In genomic region chr15:102451666-102452430, GRCm38 (mm10) we compare ENCODE assay signal across 16 mouse cellular contexts. TPM values are rescaled to one million over a fixed set of nuclear protein-coding genes. Genes with fewer than 3 reads are reported as not detected.
A peak's percentile ranks its signal among the peaks of the same experiment; 100 is the strongest.
DNase-seq lines count a peak whose midpoint lies in the region; ATAC-seq and TF ChIP-seq lines count a peak whose summit lies in the region.
"Had no signal": no experiment of that assay in that cellular context is flagged by ENCODE, and none has a peak within 500 bp of the region (broad histone marks: within the 10 kb centered on the region; RNA-seq: fewer than 3 reads in every experiment).

No protein-coding gene starts in this region.

- no peak overlapping the region for H3K9ac ChIP-seq in lung, postnatal 0 days (replicated peaks; ENCODE audit: low read depth)
- H3K9ac ChIP-seq: heart, embryonic 13.5 days; liver, embryonic 14.5 days had no signal

- no peaks in the 10 kb centered on the region for H3K27me3 ChIP-seq in lung, postnatal 0 days (replicated peaks; ENCODE audit: insufficient read depth, low read length)
- H3K27me3 ChIP-seq: heart, embryonic 13.5 days had no signal

- H3K4me2 ChIP-seq in lung, postnatal 0 days (replicated peaks; ENCODE audit: low read depth, low read length), result peak overlapping the region; percentile 35
- H3K4me2 ChIP-seq: heart, embryonic 13.5 days had no signal

- ATAC-seq in lung, postnatal 0 days, result peak; percentile 87
- ATAC-seq in erythroid progenitor cell, adult 5-6 weeks (replicated peaks; ENCODE audit: low FRiP score, poor library complexity, severe bottlenecking), result no peak
- ATAC-seq in megakaryocyte progenitor cell, adult 5-6 weeks (replicated peaks; ENCODE audit: poor library complexity), result no peak

- H3K27ac ChIP-seq in lung, postnatal 0 days (ENCODE audit: low read length), result peak overlapping the region; percentile 45; the same call in 1 of the 2 replicates
- H3K27ac ChIP-seq: embryonic facial prominence, embryonic 10.5 days; heart, embryonic 13.5 days; liver, embryonic 14.5 days had no signal

- H3K9me3 ChIP-seq in lung, postnatal 0 days (ENCODE audit: low read length), result no peaks in the 10 kb centered on the region
- H3K9me3 ChIP-seq: embryonic facial prominence, embryonic 10.5 days; heart, embryonic 13.5 days had no signal

- TF ChIP-seq CTCF in lung, postnatal 0 days (IDR thresholded peaks at IDR 0.05), result no peak

- TF ChIP-seq EP300 in lung, postnatal 0 days (IDR thresholded peaks at IDR 0.05), result no peak

- H3K4me3 ChIP-seq in lung, postnatal 0 days (ENCODE audit: low read depth, low read length), result no peak overlapping the region
- H3K4me3 ChIP-seq: embryonic facial prominence, embryonic 10.5 days; heart, embryonic 13.5 days; myocyte had no signal

- WGBS in lung, postnatal 0 days, result 60% methylated on average over 26 of the region's 26 CpGs

- no peaks in the 10 kb centered on the region for H3K36me3 ChIP-seq in lung, postnatal 0 days (ENCODE audit: insufficient read depth, low read length)
- H3K36me3 ChIP-seq: embryonic facial prominence, embryonic 10.5 days; heart, embryonic 13.5 days had no signal

- peak; percentile 43 to 57 for DNase-seq in lung, adult 18-20 months
- no peak for DNase-seq in lung, postnatal 14 days
- peak; percentile 56 for DNase-seq in ZHBTc4 (ENCODE audit: low read depth, low spot score)
- peak; percentile 79 for DNase-seq in lung, postnatal 0 days (ENCODE audit: low spot score)
- DNase-seq in cerebellum, adult 11-12 months, result no peak
- DNase-seq: cerebellum, adult 9-10 months had no signal

- H3K4me1 ChIP-seq in lung, postnatal 0 days (ENCODE audit: insufficient read depth, low read depth, low read length), result no peaks in the 10 kb centered on the region; the same call in 1 of the 2 replicates
- H3K4me1 ChIP-seq: heart, embryonic 13.5 days had no signal

RNA-seq across cellular contexts. Expression of gene Amhr2, which starts 6.7 kb away (rescaled TPM):
- polyA plus RNA-seq in lung, postnatal 0 days (2015; fragmentation: Nextera tagmentation; extraction: Ambion mirVana), result 8.3 and 11.0 TPM in 2 replicates
- total RNA-seq in erythroid progenitor cell, adult 5-6 weeks (2015; ENCODE audit: low replicate concordance), result not detected in 2 replicates
- 3.6 TPM in 1 of 2 replicates, not detected in the other for total RNA-seq in erythroid progenitor cell, adult 5-6 weeks (2017; ENCODE audit: low replicate concordance)
- 0.07 TPM in 1 of 2 replicates, not detected in the other for total RNA-seq in megakaryocyte progenitor cell, adult 5-6 weeks (2015)
- total RNA-seq in megakaryocyte progenitor cell, adult 5-6 weeks (2017), result not detected in 2 replicates
- total RNA-seq: CH12.LX; hematopoietic stem cell, adult 5-6 weeks had no signal
- polyA plus RNA-seq: limb, embryonic 11.5 days had no signal

RNA-seq across cellular contexts. Expression of gene Prr13, which starts 7.0 kb away (rescaled TPM):
- polyA plus RNA-seq in lung, postnatal 0 days (2015; fragmentation: Nextera tagmentation; extraction: Ambion mirVana), result 110 and 128 TPM in 2 replicates
- 45.4 and 56.6 TPM in 2 replicates for total RNA-seq in erythroid progenitor cell, adult 5-6 weeks (2015; ENCODE audit: low replicate concordance)
- total RNA-seq in erythroid progenitor cell, adult 5-6 weeks (2017; ENCODE audit: low replicate concordance), result 18.6 and 49.4 TPM in 2 replicates
- total RNA-seq in megakaryocyte progenitor cell, adult 5-6 weeks (2015), result 71.0 and 73.0 TPM in 2 replicates
- 48.6 and 51.5 TPM in 2 replicates for total RNA-seq in megakaryocyte progenitor cell, adult 5-6 weeks (2017)

RNA-seq across cellular contexts. Expression of gene Pcbp2, which starts 18.5 kb away (rescaled TPM):
- 154 and 157 TPM in 2 replicates for polyA plus RNA-seq in lung, postnatal 0 days (2015; fragmentation: Nextera tagmentation; extraction: Ambion mirVana)
- total RNA-seq in erythroid progenitor cell, adult 5-6 weeks (2015; ENCODE audit: low replicate concordance), result 405 and 484 TPM in 2 replicates
- total RNA-seq in erythroid progenitor cell, adult 5-6 weeks (2017; ENCODE audit: low replicate concordance), result 185 and 238 TPM in 2 replicates
- total RNA-seq in megakaryocyte progenitor cell, adult 5-6 weeks (2015), result 946 and 973 TPM in 2 replicates
- 175 and 191 TPM in 2 replicates for total RNA-seq in megakaryocyte progenitor cell, adult 5-6 weeks (2017)

RNA-seq across cellular contexts. Expression of gene Sp1, which starts 45.9 kb away (rescaled TPM):
- polyA plus RNA-seq in lung, postnatal 0 days (2015; fragmentation: Nextera tagmentation; extraction: Ambion mirVana), result 7.3 and 8.6 TPM in 2 replicates
- 80.5 and 94.1 TPM in 2 replicates for total RNA-seq in erythroid progenitor cell, adult 5-6 weeks (2015; ENCODE audit: low replicate concordance)
- total RNA-seq in erythroid progenitor cell, adult 5-6 weeks (2017; ENCODE audit: low replicate concordance), result 70.4 and 79.1 TPM in 2 replicates
- total RNA-seq in megakaryocyte progenitor cell, adult 5-6 weeks (2015), result 62.0 and 63.9 TPM in 2 replicates
- 46.4 and 52.9 TPM in 2 replicates for total RNA-seq in megakaryocyte progenitor cell, adult 5-6 weeks (2017)

RNA-seq across cellular contexts. Expression of gene Gm10337, which starts 51.7 kb away (rescaled TPM):
- polyA plus RNA-seq in lung, postnatal 0 days (2015; fragmentation: Nextera tagmentation; extraction: Ambion mirVana), result 2.0 TPM in 1 of 2 replicates, not detected in the other
- total RNA-seq in erythroid progenitor cell, adult 5-6 weeks (2015; ENCODE audit: low replicate concordance), result not detected in 2 replicates
- not detected in 2 replicates for total RNA-seq in erythroid progenitor cell, adult 5-6 weeks (2017; ENCODE audit: low replicate concordance)
- not detected in 2 replicates for total RNA-seq in megakaryocyte progenitor cell, adult 5-6 weeks (2015)
- not detected in 2 replicates for total RNA-seq in megakaryocyte progenitor cell, adult 5-6 weeks (2017)
- total RNA-seq: CH12.LX; hematopoietic stem cell, adult 5-6 weeks; layer of hippocampus, postnatal 10 days had no signal
- polyA plus RNA-seq: limb, embryonic 11.5 days; liver, embryonic 14.5 days; myocyte had no signal

Comparison
In these comparisons a context has a peak if more than half of its experiments do, and no peak if none do; other contexts are left out.
1. DNase-seq: peak in lung, adult 18-20 months (2 of 2), ZHBTc4 (single experiment) and lung, postnatal 0 days (single experiment); none in lung, postnatal 14 days (single experiment) and cerebellum, adult 11-12 months (single experiment).